Mouse (Mus musculus): ENCODE measurements around the gene Msi2.

DNA sequence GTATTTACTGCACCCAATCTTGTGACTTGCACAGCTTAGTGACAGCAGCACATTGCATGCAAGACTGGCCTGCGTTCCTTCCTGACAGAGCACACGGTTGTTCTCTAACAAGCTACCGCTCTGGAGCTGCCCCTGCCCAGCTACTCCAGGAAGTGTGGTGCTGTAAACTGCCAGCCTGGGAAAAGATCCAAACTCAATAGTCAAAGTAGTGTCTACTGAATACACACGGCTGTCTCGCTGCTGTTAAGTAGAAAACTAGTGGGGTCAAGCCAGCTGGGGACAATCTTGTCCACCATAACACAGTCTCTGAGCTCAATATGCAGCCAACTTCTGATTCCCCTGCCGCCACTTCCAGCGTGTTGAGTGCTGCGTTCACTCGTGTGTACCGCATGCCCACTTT, 325.6 kb downstream of the Msi2 start:
- no peak for TF ChIP-seq POLR2A (IDR thresholded peaks at IDR 0.05; ENCODE audit: control insufficient read depth, low read depth, low read length)
- no peak for TF ChIP-seq CTCF (IDR thresholded peaks at IDR 0.05; ENCODE audit: control insufficient read depth, insufficient read depth, insufficient replicate concordance, low read depth, low read length)
